Mouse (Mus musculus) C3H10T1/2 (cell line): ENCODE results near the gene Cldn4. TPM values are rescaled to one million over a fixed set of nuclear protein-coding genes. Genes with fewer than 3 reads are reported as not detected.

ENCODE experiments used
- polyA plus RNA-seq, 2 experiments: library from polyadenylated mRNA; unstranded; fragments of >200 nt; fragmentation: generic; extraction: Trizol; gene quantifications; one replicate each; pipeline ENCODE4 v1.2.1; 2012; ENCODE audit warnings: missing spikeins in 2 of 2

Cldn4 gene
- polyA plus RNA-seq, result not detected

GRCm38 (mm10) chr5:134946857-134947255 lies at the start of gene Cldn4:
TSS of gene Cldn4 (minus strand) at chr5:134946934.

GRCm38 (mm10) chr5:134985633-134986297 lies 39.0 kb upstream of the Cldn4 start, which contains the start of gene Cldn3:
TSS of gene Cldn3 (plus strand) at chr5:134986214.

GRCm38 (mm10) chr5:134932179-134932902 lies 14.4 kb downstream of the Cldn4 start, which contains the start of gene Mettl27:
TSS of gene Mettl27 (plus strand) at chr5:134932368.

GRCm38 (mm10) chr5:134915311-134915710 lies 31.4 kb downstream of the Cldn4 start, which contains the start of gene Cldn13:
TSS of gene Cldn13 (minus strand) at chr5:134915526.

GRCm38 (mm10) chr5:134906633-134907032 lies 40.1 kb downstream of the Cldn4 start, which contains the start of gene Tmem270:
TSS of gene Tmem270 (minus strand) at chr5:134906733.

Other genes starting within 250 kb of the Cldn4 start
- 10 to 100 TPM in 1 of 2 experiments, under 1 TPM in 1; 0.04 to 12.8 TPM for gene Eln, start 199.6 kb downstream of the Cldn4 start, polyA plus RNA-seq
- gene Tmem270, start 40.2 kb downstream of the Cldn4 start, polyA plus RNA-seq, result not detected
- not detected for gene Cldn13, start 31.4 kb downstream of the Cldn4 start, polyA plus RNA-seq
- 10 to 100 TPM in 1 of 2 experiments, 1 to 10 TPM in 1; 4.0 to 32.3 TPM for gene Mettl27, start 14.6 kb downstream of the Cldn4 start, polyA plus RNA-seq
- not detected for gene Cldn3, start 39.3 kb upstream of the Cldn4 start, polyA plus RNA-seq
- 10 to 100 TPM; 30.4 to 30.8 TPM for gene Abhd11, start 62.2 kb upstream of the Cldn4 start, polyA plus RNA-seq
- 1 to 10 TPM; 1.6 to 5.4 TPM for gene Stx1a, start 76.5 kb upstream of the Cldn4 start, polyA plus RNA-seq
- gene Dnajc30, start 117.3 kb upstream of the Cldn4 start, polyA plus RNA-seq, result 10 to 100 TPM; 23.6 to 34.4 TPM
- 10 to 100 TPM; 29.7 to 34.2 TPM for gene Bud23, start 118.0 kb upstream of the Cldn4 start, polyA plus RNA-seq
- 10 to 100 TPM in 1 of 2 experiments, 1 to 10 TPM in 1; 4.9 to 16.4 TPM for gene Vps37d, start 131.3 kb upstream of the Cldn4 start, polyA plus RNA-seq
- not detected for gene Mlxipl, start 143.0 kb upstream of the Cldn4 start, polyA plus RNA-seq
- gene Tbl2, start 202.7 kb upstream of the Cldn4 start, polyA plus RNA-seq, result 10 to 100 TPM in 1 of 2 experiments, 1 to 10 TPM in 1; 6.8 to 10.3 TPM
- gene Bcl7b, start 221.3 kb upstream of the Cldn4 start, polyA plus RNA-seq, result 10 to 100 TPM; 44.8 to 53.4 TPM
- gene Baz1b, start 240.3 kb upstream of the Cldn4 start, polyA plus RNA-seq, result 10 to 100 TPM in 1 of 2 experiments, 1 to 10 TPM in 1; 3.9 to 29.9 TPM